Mouse (Mus musculus) bone marrow macrophage, adult 2 months (primary cell): Measurements from ENCODE around the gene Osbp2. TPM values are rescaled to one million over a fixed set of nuclear protein-coding genes. Genes with fewer than 3 reads are reported as not detected.

ENCODE experiments used
- H3K27ac ChIP-seq: 2 replicates; pipeline ENCODE4 v1.5.1; 2012; ENCODE audit warnings: low read depth, low read length; ENCODE audit not compliant: insufficient read depth
- H3K4me1 ChIP-seq: 2 replicates; pipeline ENCODE4 v1.6.1; 2012; ENCODE audit warnings: low read length; ENCODE audit not compliant: control insufficient read depth, insufficient read depth
- H3K4me3 ChIP-seq: 2 replicates; pipeline ENCODE4 v1.5.1; 2012; ENCODE audit warnings: mild to moderate bottlenecking, low read length, moderate library complexity; ENCODE audit not compliant: insufficient read depth
- CTCF ChIP-seq: IDR thresholded peaks from 2 replicates; pipeline ENCODE4 v1.5.1; 2012; ENCODE audit warnings: low read depth, mild to moderate bottlenecking, low read length, moderate library complexity
- POLR2A ChIP-seq: IDR thresholded peaks from 2 replicates; pipeline ENCODE4 v1.6.1; 2012; ENCODE audit warnings: mild to moderate bottlenecking, low read depth, low read length, borderline replicate concordance
- polyA plus RNA-seq: library from polyadenylated mRNA; stranded (reverse); fragments of >200 nt; gene quantifications from 2 replicates; pipeline ENCODE4 v1.2.4, GENCODE M21; 2012; ENCODE audit not compliant: missing spikeins, insufficient read depth, insufficient read length

Gene Osbp2
- polyA plus RNA-seq, 1 experiment, result 0.87 TPM

DNA sequence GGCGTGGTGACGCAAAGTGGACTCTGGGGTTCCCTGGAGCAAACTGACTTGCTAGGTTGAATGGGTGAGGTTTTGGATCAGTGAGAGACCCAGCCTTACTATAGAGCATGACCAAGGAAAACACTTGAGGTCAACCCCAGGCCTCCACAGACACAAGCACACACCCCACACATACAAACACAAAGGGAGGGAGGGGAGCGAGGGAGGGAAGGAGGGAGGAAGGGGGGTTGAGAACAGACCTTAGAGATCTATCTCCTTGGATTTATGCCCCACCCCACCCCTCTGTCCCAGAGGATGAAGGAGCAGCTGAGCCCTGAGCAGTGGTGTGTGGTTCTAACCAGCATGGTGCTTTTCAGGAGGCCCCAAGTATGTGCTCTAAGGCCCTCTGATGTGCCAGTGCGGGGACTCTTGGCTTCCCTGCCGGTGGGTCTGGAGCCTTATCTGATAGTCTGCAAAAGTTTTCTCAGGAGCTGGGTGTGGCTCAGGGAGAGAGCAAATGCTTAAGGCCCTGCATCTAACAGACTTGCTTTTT lies 12.9 kb downstream of the Osbp2 start:
- no peak overlapping the region for H3K27ac ChIP-seq
- 0 out of 2 replicates have a peak, but pooled peaks cover 2% of the 10 kb centered on the region for H3K4me1 ChIP-seq
- TF ChIP-seq CTCF (no peak), POLR2A (no peak)
- H3K4me3 ChIP-seq, result no peak overlapping the region

DNA sequence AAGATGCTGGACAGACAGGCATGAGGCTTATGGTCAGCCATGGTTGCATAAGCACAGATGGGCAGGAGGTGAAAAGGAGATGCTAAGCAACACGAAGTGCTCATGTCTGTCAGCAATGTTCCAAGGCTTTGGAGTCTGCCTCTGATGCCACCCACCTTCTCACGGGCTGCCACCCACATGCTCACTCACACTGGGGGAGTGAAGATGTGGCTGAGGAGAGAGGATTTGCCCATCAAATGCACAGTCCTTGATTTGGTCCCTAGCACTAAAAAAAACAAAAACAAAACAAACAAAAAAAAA lies 13.4 kb downstream of the Osbp2 start:
- Histone ChIP-seq H3K4me3 (no peak overlapping the region), H3K27ac (no peak overlapping the region), H3K4me1 (0 out of 2 replicates have a peak, but pooled peaks cover 2% of the 10 kb centered on the region)
- no peak for TF ChIP-seq CTCF
- no peak for TF ChIP-seq POLR2A

DNA sequence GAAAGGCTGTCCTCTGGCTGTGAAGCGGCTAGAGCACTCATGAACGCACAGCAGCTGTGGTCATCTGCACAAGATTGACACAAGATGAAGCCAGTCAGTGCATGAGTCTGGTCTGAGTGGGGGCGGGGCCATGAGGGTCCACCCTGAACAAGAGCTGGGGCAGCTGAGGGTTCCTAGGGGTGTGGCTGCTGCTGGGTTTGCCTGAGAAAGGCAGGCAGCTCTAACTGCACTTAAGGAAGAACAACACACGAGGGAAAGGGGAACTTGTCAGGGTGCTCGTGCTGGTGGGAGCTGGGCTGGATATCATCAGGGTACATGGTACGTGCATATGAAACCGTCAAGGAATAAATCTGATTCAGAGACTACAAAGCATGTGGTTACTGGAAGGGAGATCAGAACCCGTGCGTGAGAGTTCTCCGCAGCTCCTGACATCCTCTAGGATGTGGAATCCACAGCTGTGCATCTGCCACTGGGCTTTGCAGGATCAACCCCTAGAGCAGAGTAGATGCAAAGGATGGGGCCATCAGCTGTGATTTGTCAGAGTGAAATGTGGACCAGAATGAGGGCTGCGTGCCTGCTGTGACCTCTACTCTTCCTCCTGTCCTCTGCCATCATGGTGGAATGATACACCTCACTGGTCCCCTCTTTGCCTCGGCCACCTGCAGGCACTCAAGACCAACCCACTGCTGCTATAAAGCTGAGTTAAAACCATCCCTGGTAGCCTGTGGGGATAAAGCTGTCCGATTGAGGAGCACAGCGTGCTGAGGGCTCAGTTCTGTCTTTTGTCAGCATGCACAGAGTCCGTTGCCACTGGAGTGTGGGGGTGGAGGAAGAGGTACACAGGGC lies 14.0 kb downstream of the Osbp2 start:
- 0 out of 2 replicates have a peak, but pooled peaks cover 2% of the 10 kb centered on the region for H3K4me1 ChIP-seq
- H3K4me3 ChIP-seq, result no peak overlapping the region
- no peak overlapping the region for H3K27ac ChIP-seq
- TF ChIP-seq CTCF (no peak), POLR2A (no peak)

DNA sequence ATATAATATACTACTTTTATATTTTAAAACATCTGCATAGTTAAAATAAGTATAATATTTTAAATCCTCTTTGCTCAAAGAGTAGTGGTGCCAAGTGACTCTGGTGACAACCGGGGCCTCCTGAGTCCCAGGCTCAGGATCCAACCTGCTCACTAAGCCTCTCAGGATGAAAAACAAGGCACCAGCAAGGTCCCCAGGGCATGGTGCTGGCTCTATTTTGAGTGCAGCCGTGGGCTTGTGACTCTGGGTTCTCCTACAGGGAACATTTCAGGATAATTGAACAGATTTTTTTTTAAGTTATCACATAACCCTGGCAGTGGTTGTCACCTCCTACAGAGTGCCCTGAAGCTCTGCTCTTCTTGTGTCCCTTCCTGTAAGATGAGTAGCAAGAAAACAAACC lies 17.4 kb downstream of the Osbp2 start:
- no peak for TF ChIP-seq CTCF
- TF ChIP-seq POLR2A, result no peak
- no peak overlapping the region for H3K27ac ChIP-seq
- H3K4me3 ChIP-seq, result no peak overlapping the region
- H3K4me1 ChIP-seq, result 0 out of 2 replicates have a peak, but pooled peaks cover 2% of the 10 kb centered on the region

DNA sequence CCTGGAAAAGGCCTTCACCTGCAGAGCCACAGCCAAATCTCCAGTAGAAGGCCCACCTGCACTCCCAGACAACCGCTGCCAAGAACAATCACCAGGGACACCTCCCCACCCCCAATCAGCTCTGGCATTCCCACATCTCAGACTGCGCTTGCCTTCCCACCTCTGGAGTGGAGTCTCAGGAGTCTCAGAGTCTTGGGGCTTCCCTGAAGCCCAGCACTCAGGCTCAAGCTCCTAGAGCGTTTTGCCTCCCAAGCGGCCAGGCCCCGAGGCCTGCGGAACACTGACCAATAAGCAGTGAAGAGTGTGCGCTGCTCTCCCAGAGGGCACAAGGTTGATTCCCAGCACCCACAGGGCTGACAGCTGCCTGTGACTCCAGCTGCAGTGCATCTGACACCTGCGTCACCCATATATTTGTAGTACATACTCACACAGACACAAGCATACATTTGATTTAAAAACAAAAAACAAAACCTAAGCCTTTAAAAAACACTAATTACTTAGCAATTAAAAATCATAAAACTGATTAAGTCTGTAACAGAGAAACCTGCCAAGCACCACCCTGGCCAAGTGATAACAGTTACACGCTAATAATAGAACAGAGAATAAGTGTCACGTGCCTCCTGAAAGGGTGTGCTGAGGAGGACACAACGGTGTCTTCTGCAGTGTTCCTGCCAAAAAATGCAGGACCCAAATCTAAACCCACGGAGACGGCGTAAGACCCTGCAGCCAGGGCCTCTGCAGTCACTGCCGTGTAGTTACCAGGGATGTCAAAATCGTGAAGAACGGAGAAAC lies 19.6 kb downstream of the Osbp2 start:
- Histone ChIP-seq H3K4me1 (no peaks in the 10 kb centered on the region), H3K27ac (no peak overlapping the region), H3K4me3 (no peak overlapping the region)
- TF ChIP-seq CTCF (no peak), POLR2A (no peak)

DNA sequence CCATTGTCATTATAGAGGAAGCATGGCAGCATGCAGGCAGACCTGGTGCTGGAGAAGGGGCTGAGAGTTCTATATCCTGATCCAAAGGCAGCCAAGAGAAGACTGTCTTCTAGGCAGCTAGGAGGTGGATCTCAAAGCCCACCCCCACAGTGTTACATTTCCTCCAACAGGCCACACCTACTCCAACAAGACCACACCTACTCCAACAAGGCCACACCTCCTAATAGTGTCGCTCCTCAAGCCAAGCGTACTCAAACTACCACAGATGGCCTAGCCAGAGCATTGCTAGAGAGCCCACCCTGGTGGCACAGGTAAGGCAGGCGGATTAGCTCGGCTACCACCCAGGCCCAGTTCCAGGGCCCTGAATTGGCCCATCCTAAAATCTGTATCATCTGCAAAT lies 28.4 kb downstream of the Osbp2 start:
- Histone ChIP-seq H3K4me1 (no peaks in the 10 kb centered on the region), H3K27ac (no peak overlapping the region), H3K4me3 (no peak overlapping the region)
- TF ChIP-seq CTCF (no peak), POLR2A (no peak)

DNA sequence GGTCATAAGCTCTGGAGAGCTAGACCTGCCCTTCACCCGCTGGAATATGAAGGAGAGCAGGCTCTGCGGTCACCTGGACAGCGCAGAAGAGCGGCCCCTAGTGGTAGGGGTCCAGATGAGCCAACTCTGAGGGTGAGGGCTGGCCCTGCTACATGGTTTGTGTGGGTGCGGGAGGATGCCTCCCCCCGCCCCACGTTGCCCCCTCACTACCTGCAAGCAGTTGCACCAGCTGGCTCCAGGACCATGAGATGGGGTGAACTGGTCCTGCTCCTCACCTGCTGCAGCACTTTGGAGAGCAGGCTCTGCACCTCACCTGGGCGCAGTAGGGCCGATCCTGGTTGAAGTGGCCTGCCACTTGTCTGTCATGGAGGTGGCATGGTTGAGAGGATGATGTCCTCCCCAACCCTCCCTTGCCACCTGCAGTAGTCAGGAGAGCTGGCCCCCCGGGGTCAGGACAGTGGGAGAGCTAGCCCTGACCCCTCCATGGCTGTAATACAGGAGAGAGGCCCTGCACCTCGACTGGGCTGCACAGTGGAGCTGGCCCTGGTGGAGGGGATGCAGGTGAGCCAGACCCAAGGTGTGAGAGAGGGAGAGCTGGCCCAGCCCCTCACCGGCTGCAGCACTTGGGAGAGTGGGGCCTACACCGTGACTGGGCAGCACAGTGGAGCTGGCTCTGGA lies 29.1 kb downstream of the Osbp2 start:
- TF ChIP-seq POLR2A (no peak), CTCF (peak; percentile 81)
- Histone ChIP-seq H3K27ac (no peak overlapping the region), H3K4me3 (no peak overlapping the region), H3K4me1 (no peaks in the 10 kb centered on the region)

DNA sequence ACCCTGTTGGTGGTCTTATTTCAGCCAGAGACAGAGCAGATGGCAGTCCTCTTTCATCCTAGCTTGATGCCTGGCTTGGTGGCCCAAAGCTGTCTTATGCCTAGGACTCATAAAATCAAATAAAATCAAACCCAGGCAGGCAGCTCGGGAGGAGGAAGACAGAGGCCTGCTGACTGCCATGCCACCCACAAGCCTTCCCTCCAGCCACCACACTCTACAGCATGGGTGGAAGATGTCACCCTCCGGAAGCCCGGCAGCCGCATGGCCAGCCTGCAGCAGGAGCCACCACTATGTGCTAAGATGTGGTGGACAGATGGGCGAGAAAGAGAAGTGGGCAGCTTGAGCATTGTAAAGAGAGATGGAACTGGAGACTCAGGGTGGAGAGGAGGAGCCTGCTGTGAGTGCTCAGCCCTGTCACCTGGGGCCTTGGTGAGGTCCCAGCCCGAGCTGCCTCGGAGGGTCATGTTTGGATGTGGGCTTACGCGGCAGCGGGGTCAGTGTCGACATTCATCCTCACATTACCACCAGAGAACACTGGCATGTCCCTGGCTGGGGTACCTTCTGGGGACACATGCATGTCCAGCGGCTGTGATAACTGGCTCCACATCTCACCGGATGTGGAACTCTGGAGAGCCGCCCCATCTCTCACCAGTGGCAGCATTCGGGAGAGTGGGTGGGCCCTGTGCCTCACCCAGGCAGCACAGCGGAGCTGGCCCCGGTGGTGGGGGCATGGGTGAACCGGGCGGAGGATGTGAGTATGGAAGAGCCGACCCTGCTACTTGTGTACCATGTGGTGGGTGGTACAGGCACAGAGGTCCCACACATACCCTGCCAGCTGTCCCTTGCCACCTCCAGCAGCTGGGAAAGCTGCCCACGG lies 29.9 kb downstream of the Osbp2 start:
- no peak overlapping the region for H3K27ac ChIP-seq
- H3K4me3 ChIP-seq, result no peak overlapping the region
- no peaks in the 10 kb centered on the region for H3K4me1 ChIP-seq
- TF ChIP-seq POLR2A, result no peak
- no peak for TF ChIP-seq CTCF

DNA sequence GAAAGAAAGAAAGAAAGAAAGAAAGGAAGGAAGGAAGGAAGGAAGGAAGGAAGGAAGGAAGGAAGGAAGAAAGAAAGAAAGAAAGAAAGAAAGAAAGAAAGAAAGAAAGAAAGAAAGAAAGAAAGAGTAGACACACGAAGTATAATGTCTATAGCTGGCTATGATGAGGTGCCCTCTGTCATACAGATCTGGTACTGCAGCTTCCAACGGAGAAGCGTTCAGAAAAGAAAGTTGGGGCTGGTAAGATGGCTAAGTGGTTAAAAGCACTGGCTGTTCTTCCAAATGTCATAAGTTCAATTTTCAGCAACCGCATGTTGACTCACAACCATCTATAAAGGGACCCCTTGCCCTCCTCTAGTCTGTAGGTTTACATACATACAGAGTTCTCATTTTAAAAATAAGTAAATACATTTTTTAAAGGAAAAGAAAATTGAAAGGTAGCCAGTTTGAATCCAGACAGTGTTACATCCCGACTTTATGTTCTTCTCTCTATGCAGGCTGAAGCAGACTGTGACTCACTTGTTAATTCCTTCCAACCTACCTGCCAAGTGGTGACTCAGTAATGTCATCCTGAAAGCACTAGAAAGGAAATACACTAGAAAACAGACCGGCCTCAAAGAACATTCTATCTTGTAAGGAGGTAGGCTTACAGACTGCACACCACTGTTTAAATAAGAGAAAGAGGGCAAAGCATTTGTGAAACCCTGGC lies 31.4 kb downstream of the Osbp2 start:
- H3K27ac ChIP-seq, result no peak overlapping the region
- no peak for TF ChIP-seq CTCF
- TF ChIP-seq POLR2A, result no peak

More for the DNA sequence above, 31.4 kb downstream of the Osbp2 start:
- H3K4me3 ChIP-seq, result no peak overlapping the region
- no peaks in the 10 kb centered on the region for H3K4me1 ChIP-seq
